Mouse (Mus musculus) myocyte (in vitro differentiated cells): ENCODE results near the gene Stpg2. TPM values are rescaled to one million over a fixed set of nuclear protein-coding genes. Genes with fewer than 3 reads are reported as not detected.
"Not testable (repeated sequence)": the region's sequence is repeated elsewhere in the genome, so short reads cannot be mapped to it uniquely, and the experiment has no call there.

ENCODE experiments used
- H3K27me3 ChIP-seq: one replicate; pipeline ENCODE4 v1.6.1; 2011; ENCODE audit not compliant: control insufficient read depth, insufficient read depth, insufficient read length
- H3K36me3 ChIP-seq: one replicate; pipeline ENCODE4 v1.6.1; 2011; ENCODE audit not compliant: control insufficient read depth, insufficient read depth
- H3K4me2 ChIP-seq: one replicate; pipeline ENCODE4 v1.6.1; 2011; ENCODE audit warnings: low read depth, control low read depth
- H3K4me3 ChIP-seq: one replicate; pipeline ENCODE4 v1.5.1; 2011; ENCODE audit warnings: mild to moderate bottlenecking, control low read depth, moderate library complexity
- H3K79me2 ChIP-seq: one replicate; pipeline ENCODE4 v1.6.1; 2011; ENCODE audit not compliant: control insufficient read depth, insufficient read depth
- H3ac ChIP-seq: one replicate; pipeline ENCODE4 v1.6.1; 2011; ENCODE audit not compliant: control insufficient read depth, insufficient read length
- CEBPB ChIP-seq: IDR thresholded peaks from 2 replicates; pipeline ENCODE4 v1.6.1; 2011; ENCODE audit warnings: mild to moderate bottlenecking, moderate library complexity; ENCODE audit not compliant: poor library complexity, insufficient read depth, severe bottlenecking
- E2F4 ChIP-seq: IDR thresholded peaks from one replicate; pipeline ENCODE4 v1.6.1; 2011; ENCODE audit warnings: mild to moderate bottlenecking, control low read depth, moderate library complexity; ENCODE audit not compliant: insufficient read depth
- MAX ChIP-seq: IDR thresholded peaks from one replicate; pipeline ENCODE4 v1.6.1; 2011; ENCODE audit warnings: low read depth, mild to moderate bottlenecking, control low read depth
- MYOD1 ChIP-seq, 3 experiments: IDR thresholded peaks; one replicate each; pipeline ENCODE4 v1.6.1; 2011; ENCODE audit warnings: control low read depth in 2 of 3, low read depth in 2 of 3, mild to moderate bottlenecking in 2 of 3, moderate library complexity in 1 of 3; ENCODE audit not compliant: insufficient read length in 2 of 3, control insufficient read depth in 1 of 3
- MYOG ChIP-seq, 3 experiments: IDR thresholded peaks; one replicate each; pipeline ENCODE4 v1.6.1; 2011; ENCODE audit warnings: control low read depth in 2 of 3, low read depth in 2 of 3, mild to moderate bottlenecking in 2 of 3; ENCODE audit not compliant: insufficient read length in 2 of 3, control insufficient read depth in 1 of 3, insufficient read depth in 1 of 3
- POLR2A ChIP-seq: IDR thresholded peaks from one replicate; pipeline ENCODE4 v1.6.1; 2011; ENCODE audit warnings: low read depth, mild to moderate bottlenecking, control low read depth, moderate library complexity; ENCODE audit not compliant: insufficient read length
- POLR2AphosphoS2 ChIP-seq: IDR thresholded peaks from one replicate; pipeline ENCODE4 v1.6.1; 2011; ENCODE audit warnings: low read depth, control low read depth; ENCODE audit not compliant: insufficient read length
- REST ChIP-seq: IDR thresholded peaks from one replicate; pipeline ENCODE4 v1.6.1; 2011; ENCODE audit warnings: mild to moderate bottlenecking, control low read depth, moderate library complexity; ENCODE audit not compliant: insufficient read depth, insufficient read length
- SRF ChIP-seq: IDR thresholded peaks from one replicate; pipeline ENCODE4 v1.6.1; 2011; ENCODE audit warnings: low read depth; ENCODE audit not compliant: control insufficient read depth, insufficient read length
- TCF12 ChIP-seq: IDR thresholded peaks from one replicate; pipeline ENCODE4 v1.6.1; 2011; ENCODE audit warnings: mild to moderate bottlenecking, control low read depth; ENCODE audit not compliant: poor library complexity, insufficient read depth, severe bottlenecking
- TCF3 ChIP-seq: IDR thresholded peaks from one replicate; pipeline ENCODE4 v1.6.1; 2011; ENCODE audit warnings: low read depth, control low read depth; ENCODE audit not compliant: insufficient read length
- USF1 ChIP-seq: IDR thresholded peaks from one replicate; pipeline ENCODE4 v1.6.1; 2011; ENCODE audit warnings: low read depth, mild to moderate bottlenecking, control low read depth, moderate library complexity
- polyA plus RNA-seq: library from polyadenylated mRNA; unstranded; fragments of >200 nt; fragmentation: generic; extraction: Trizol; gene quantifications from one replicate; pipeline ENCODE4 v1.2.1, GENCODE M21; 2012; ENCODE audit warnings: missing spikeins

Stpg2 gene
- polyA plus RNA-seq, 1 experiment, result not detected

DNA sequence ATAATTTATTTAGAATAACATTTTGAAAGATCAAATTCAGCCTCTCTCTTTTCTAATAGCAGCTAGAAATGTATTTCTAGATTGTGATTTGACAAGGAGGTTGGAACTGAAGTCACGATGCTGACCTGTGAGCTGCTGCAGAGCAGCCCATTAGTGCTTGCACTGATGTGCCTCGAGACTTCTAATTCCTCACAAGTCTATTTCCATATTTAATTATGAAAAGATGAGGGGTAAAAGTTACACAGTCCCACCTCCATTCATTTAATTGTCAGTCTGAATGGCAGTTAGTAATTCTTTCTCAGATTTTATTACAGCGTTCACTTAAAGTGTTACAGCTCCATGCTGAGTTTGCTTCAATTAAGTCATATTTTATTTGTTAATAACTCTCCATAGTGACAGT, 19.6 kb downstream of the Stpg2 start:
- Histone ChIP-seq H3K79me2 (no peaks in the 10 kb centered on the region), H3ac (no peak overlapping the region), H3K36me3 (no peaks in the 10 kb centered on the region), H3K4me3 (no peak overlapping the region), H3K4me2 (no peak overlapping the region), H3K27me3 (no peaks in the 10 kb centered on the region)
- TF ChIP-seq REST (no peak), USF1 (no peak), POLR2A (no peak), MYOD1 (IDR thresholded peaks at IDR 0.05; ENCODE audit: control insufficient read depth in 1 of 3, insufficient read length in 2 of 3, low read depth in 2 of 3) (no peak), E2F4 (no peak), TCF12 (no peak), TCF3 (no peak), MYOG (IDR thresholded peaks at IDR 0.05; ENCODE audit: control insufficient read depth in 1 of 3, insufficient read depth in 1 of 3, insufficient read length in 2 of 3, low read depth in 2 of 3) (no peak), CEBPB (no peak), POLR2AphosphoS2 (no peak), SRF (no peak), MAX (no peak)

DNA sequence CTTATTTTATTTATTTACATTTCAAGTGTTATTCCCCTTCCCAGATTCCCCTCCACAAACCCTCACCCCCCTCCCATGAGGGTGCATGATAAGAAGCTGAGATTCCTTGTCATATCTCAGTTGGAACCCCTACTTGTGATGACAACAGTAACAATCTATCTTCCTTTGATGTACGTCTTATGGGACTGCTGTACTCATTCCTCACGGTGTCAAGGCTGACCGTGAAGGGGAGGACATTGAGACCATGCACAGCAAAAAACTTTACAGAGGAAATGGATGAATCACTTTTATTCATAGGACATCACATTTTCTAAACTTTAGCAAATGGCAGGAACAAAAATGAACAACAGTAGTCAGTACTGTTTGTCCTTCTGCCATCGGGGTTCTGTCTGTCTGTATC, 21.3 kb downstream of the Stpg2 start:
- TF ChIP-seq POLR2A (no peak), MAX (no peak), MYOD1 (IDR thresholded peaks at IDR 0.05; ENCODE audit: control insufficient read depth in 1 of 3, insufficient read length in 2 of 3, low read depth in 2 of 3) (no peak), MYOG (IDR thresholded peaks at IDR 0.05; ENCODE audit: control insufficient read depth in 1 of 3, insufficient read depth in 1 of 3, insufficient read length in 2 of 3, low read depth in 2 of 3) (no peak), E2F4 (no peak), TCF3 (no peak), USF1 (no peak)

DNA sequence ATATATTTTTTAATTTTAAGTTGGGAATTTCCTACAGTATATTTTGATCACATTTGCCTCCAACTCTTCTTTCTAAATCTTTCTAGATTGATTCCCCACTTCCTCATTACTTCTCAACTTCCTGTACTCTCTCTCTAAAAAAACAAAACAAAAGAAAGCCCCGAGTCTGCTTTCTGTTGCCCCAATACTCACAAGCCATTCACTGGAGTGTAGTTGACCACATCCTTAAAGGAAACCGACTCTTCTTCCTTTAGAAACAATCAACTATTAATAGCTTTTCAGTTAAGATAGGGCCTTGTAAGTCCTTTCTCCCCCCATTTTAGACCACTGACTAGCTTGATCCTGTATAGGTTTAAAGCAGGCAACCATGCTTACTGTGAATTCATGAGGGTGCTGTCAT, 39.7 kb downstream of the Stpg2 start:
- no peaks in the 10 kb centered on the region for H3K27me3 ChIP-seq
- H3K36me3 ChIP-seq, result no peaks in the 10 kb centered on the region
- no peak overlapping the region for H3ac ChIP-seq
- no peak overlapping the region for H3K4me2 ChIP-seq
- no peak overlapping the region for H3K4me3 ChIP-seq
- no peaks in the 10 kb centered on the region for H3K79me2 ChIP-seq
- no peak for TF ChIP-seq E2F4
- no peak for TF ChIP-seq REST
- TF ChIP-seq USF1, result no peak
- TF ChIP-seq POLR2A, result no peak
- no peak for TF ChIP-seq SRF
- no peak for TF ChIP-seq CEBPB
- no peak for TF ChIP-seq MAX
- TF ChIP-seq TCF12, result no peak
- no peak for TF ChIP-seq MYOD1 (IDR thresholded peaks at IDR 0.05; ENCODE audit: control insufficient read depth in 1 of 3, insufficient read length in 2 of 3, low read depth in 2 of 3)
- no peak for TF ChIP-seq TCF3
- no peak for TF ChIP-seq MYOG (IDR thresholded peaks at IDR 0.05; ENCODE audit: control insufficient read depth in 1 of 3, insufficient read depth in 1 of 3, insufficient read length in 2 of 3, low read depth in 2 of 3)
- TF ChIP-seq POLR2AphosphoS2, result no peak

More for the DNA sequence above, 21.3 kb downstream of the Stpg2 start:
- Histone ChIP-seq H3ac (no peak overlapping the region), H3K4me3 (no peak overlapping the region), H3K79me2 (no peaks in the 10 kb centered on the region), H3K36me3 (no peaks in the 10 kb centered on the region), H3K27me3 (no peaks in the 10 kb centered on the region), H3K4me2 (no peak overlapping the region)

DNA sequence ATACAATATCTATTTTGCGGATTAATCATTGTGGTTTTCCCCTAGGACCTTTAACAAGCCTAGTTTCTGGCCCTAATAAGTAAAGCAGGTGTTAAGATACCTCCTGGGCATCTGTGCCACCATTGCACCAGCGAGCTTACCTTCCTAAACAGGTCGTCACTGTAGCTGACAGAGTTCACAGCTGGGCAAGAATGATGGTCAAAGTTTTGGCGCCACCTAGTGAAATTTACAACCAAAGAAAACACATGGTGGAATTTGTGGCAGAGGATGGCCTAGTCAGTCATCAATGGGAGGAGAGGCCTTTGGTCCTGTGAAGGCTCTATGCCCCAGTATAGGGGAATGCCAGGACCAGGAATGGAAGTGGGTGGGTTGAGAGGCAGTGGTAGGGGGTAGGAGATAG, 41.0 kb downstream of the Stpg2 start:
- H3ac ChIP-seq, result no peak overlapping the region
- H3K36me3 ChIP-seq, result no peaks in the 10 kb centered on the region
- H3K27me3 ChIP-seq, result no peaks in the 10 kb centered on the region
- H3K79me2 ChIP-seq, result no peaks in the 10 kb centered on the region
- TF ChIP-seq TCF3 (no peak), POLR2A (no peak), TCF12 (no peak), MYOD1 (IDR thresholded peaks at IDR 0.05; ENCODE audit: control insufficient read depth in 1 of 3, insufficient read length in 2 of 3, low read depth in 2 of 3) (no peak), E2F4 (no peak), REST (no peak), MYOG (IDR thresholded peaks at IDR 0.05; ENCODE audit: control insufficient read depth in 1 of 3, insufficient read depth in 1 of 3, insufficient read length in 2 of 3, low read depth in 2 of 3) (no peak), POLR2AphosphoS2 (no peak), CEBPB (no peak), USF1 (no peak), SRF (no peak)
- H3K4me2 ChIP-seq, result no peak overlapping the region
- no peak overlapping the region for H3K4me3 ChIP-seq

DNA sequence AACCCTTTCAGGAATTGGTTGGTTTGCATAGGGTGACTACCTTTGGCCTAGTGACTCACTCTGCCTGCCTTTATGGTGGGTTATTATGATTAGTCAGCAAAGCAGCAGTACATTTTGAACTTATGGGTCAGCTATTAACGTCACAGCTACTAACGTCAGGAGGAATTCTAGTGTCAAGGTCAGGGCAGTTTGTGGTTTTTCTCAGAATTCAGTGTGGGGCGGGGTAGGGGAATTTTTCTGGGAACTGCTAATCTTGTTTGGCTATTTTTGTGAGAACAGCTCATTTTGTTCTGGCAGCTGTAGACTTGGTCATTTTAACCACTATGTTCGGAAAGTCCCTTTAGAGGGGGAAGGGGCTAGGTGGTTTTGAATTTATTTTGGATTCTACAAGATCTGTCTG, 56.9 kb downstream of the Stpg2 start:
- not testable (repeated sequence) for H3K79me2 ChIP-seq, H3K4me2 ChIP-seq, H3K4me3 ChIP-seq, H3ac ChIP-seq, H3K36me3 ChIP-seq, H3K27me3 ChIP-seq
